Mouse (Mus musculus) lung, postnatal 0 days (tissue): ENCODE results near the gene B4galnt1. TPM values are rescaled to one million over a fixed set of nuclear protein-coding genes. Genes with fewer than 3 reads are reported as not detected.

Source experiments
- ATAC-seq: fragments of 200-750 bp; cut with Nextera tagmentation; 2 replicates; pipeline ENCODE4 v1.8.0; 2017; ENCODE audit warnings: moderate library complexity
- DNase-seq: peaks from one replicate; pipeline ENCODE4 v3.0.0-alpha.2; 2016; ENCODE audit warnings: low spot score
- H3K27ac ChIP-seq: fragments of 300-500 bp; sonication (generic); 2 replicates; pipeline ENCODE4 v1.5.1; 2014; ENCODE audit warnings: antibody characterized with exemption, mild to moderate bottlenecking, low read length, mixed read lengths
- H3K27me3 ChIP-seq: fragments of 300-500 bp; sonication (generic); replicated peaks from 2 replicates; pipeline ENCODE4 v1.6.1; 2014; ENCODE audit warnings: low read length, mixed read lengths; ENCODE audit not compliant: insufficient read depth
- H3K36me3 ChIP-seq: fragments of 300-500 bp; sonication (generic); 2 replicates; pipeline ENCODE4 v1.6.1; 2014; ENCODE audit warnings: low read length, mixed read lengths; ENCODE audit not compliant: insufficient read depth
- H3K4me1 ChIP-seq: fragments of 300-500 bp; sonication (generic); 2 replicates; pipeline ENCODE4 v1.6.1; 2014; ENCODE audit warnings: antibody characterized with exemption, low read depth, low read length, mixed read lengths; ENCODE audit not compliant: insufficient read depth
- H3K4me2 ChIP-seq: fragments of 300-500 bp; sonication (generic); replicated peaks from 2 replicates; pipeline ENCODE4 v1.6.1; 2014; ENCODE audit warnings: low read depth, mild to moderate bottlenecking, low read length, moderate library complexity, mixed read lengths
- H3K4me3 ChIP-seq: fragments of 300-500 bp; sonication (generic); 2 replicates; pipeline ENCODE4 v1.5.1; 2014; ENCODE audit warnings: low read depth, low read length
- H3K9ac ChIP-seq: fragments of 300-500 bp; sonication (generic); replicated peaks from 2 replicates; pipeline ENCODE4 v1.6.1; 2014; ENCODE audit warnings: low read depth, mild to moderate bottlenecking
- H3K9me3 ChIP-seq: fragments of 300-500 bp; sonication (generic); 2 replicates; pipeline ENCODE4 v1.6.1; 2016; ENCODE audit warnings: low read length, mixed read lengths
- CTCF ChIP-seq: IDR thresholded peaks from 2 replicates; pipeline ENCODE4 v1.5.1; 2016; ENCODE audit warnings: antibody characterized with exemption, mild to moderate bottlenecking
- EP300 ChIP-seq: IDR thresholded peaks from 2 replicates; pipeline ENCODE4 v1.6.1; 2016; ENCODE audit warnings: antibody characterized with exemption, mild to moderate bottlenecking, control low read depth
- WGBS: fragments of 180-500 bp; shearing (Covaris S2); extraction: QIAGEN DNeasy Blood & Tissue Kit; methylation state at CpG from one replicate; pipeline ENCODE4 v1.1.7; 2014; 5-methylcytosine and 5-hydroxymethylcytosine counted together
- polyA plus RNA-seq: library from polyadenylated mRNA; unstranded; fragments of >200 nt; fragmentation: Nextera tagmentation; extraction: Ambion mirVana; gene quantifications from 2 replicates; pipeline ENCODE4 v1.2.1, GENCODE M21; 2015

The B4galnt1 gene
- polyA plus RNA-seq, 1 experiment from 2014 or later = 9.6 TPM

- H3K27ac ChIP-seq = no peak overlapping the region
- no peak overlapping the region for H3K4me2 ChIP-seq
- H3K4me3 ChIP-seq = no peak overlapping the region
- H3K9me3 ChIP-seq = no peaks in the 10 kb centered on the region
- no peak for DNase-seq
- H3K36me3 ChIP-seq = 0 out of 2 replicates have a peak, but pooled peaks cover 4% of the 10 kb centered on the region
- no peaks in the 10 kb centered on the region for H3K27me3 ChIP-seq
- H3K9ac ChIP-seq = no peak overlapping the region
- 87% methylated on average over 8 of the region's 8 CpGs for WGBS
- TF ChIP-seq CTCF (no peak), EP300 (no peak)
- no peak for ATAC-seq
- peaks cover 6% of the 10 kb centered on the region; the same call in 1 of the 2 replicates for H3K4me1 ChIP-seq
These were observed 48.2 kb downstream of the B4galnt1 start for GRCm38 (mm10) chr10:127213272-127213671.

DNA sequence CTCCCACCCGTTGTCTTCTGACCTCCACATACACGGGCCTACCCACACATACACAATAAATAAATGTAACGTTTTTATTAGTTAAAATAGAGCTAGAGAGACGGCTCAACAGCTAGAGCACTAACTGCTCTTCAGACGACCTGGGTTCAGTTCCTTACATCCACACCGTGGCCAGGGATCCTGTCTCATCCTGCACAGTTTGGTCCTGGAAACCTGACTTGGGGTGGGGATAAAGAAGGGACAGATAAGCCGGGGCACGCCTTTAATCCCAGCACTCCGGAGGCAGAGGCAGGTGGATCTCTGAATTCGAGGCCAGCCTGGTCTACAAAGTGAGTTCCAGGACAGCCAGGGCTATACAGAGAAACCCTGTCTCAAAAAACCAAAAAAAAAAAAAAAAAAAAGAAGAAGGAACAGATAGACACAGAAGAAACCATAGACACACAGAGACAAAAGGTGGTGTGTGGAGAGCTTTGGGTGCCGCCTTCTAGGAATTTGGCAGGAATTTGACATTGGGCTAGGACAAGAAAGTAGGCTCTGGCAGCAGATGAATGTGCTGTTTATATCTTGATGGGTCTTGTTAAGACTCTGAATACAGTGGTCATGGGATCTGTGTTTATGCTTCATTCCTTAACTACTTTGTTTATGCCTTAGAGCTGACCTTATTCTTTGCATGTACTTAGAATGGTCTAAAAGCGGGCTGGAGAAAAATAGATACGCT lies 48.8 kb downstream of the B4galnt1 start:
- Histone ChIP-seq H3K27me3 (no peaks in the 10 kb centered on the region), H3K4me3 (no peak overlapping the region), H3K4me2 (no peak overlapping the region), H3K4me1 (peaks cover 6% of the 10 kb centered on the region; the same call in 1 of the 2 replicates), H3K9ac (no peak overlapping the region), H3K36me3 (no peaks in the 10 kb centered on the region), H3K9me3 (no peaks in the 10 kb centered on the region), H3K27ac (no peak overlapping the region)
- ATAC-seq (no peak), DNase-seq (no peak)
- TF ChIP-seq CTCF = no peak
- no peak for TF ChIP-seq EP300
- WGBS = 73% methylated on average over 12 of the region's 13 CpGs

DNA sequence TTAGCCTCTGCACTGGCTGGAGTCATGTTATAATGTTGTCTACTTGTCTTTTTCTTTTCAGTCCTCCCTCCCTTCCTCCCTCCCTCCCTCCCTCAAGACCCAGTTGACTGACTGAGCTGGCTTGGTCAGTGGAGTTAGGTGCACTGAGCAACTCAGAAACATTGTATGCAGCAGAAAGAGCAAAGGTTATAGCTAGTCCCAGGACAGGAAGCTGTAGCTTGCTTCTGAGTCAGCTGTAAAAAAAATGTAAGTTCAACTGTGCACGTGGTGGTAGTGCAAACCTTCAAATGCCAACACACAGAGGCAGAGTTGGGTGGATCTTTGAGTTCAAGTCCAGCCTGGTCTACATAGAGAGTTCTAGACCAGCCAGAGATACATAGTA lies 49.4 kb downstream of the B4galnt1 start:
- Histone ChIP-seq H3K9ac (no peak overlapping the region), H3K4me2 (no peak overlapping the region), H3K4me3 (no peak overlapping the region), H3K4me1 (peaks cover 6% of the 10 kb centered on the region; the same call in 1 of the 2 replicates), H3K27me3 (no peaks in the 10 kb centered on the region), H3K36me3 (no peaks in the 10 kb centered on the region), H3K9me3 (no peaks in the 10 kb centered on the region), H3K27ac (no peak overlapping the region)
- ATAC-seq = no peak
- TF ChIP-seq CTCF = no peak
- no peak for TF ChIP-seq EP300
- no peak for DNase-seq
- 39% methylated on average over 1 of the region's 1 CpGs for WGBS

GRCm38 (mm10) chr10:127216456-127216855 lies 51.4 kb downstream of the B4galnt1 start:
- H3K9me3 ChIP-seq = no peaks in the 10 kb centered on the region
- no peak overlapping the region for H3K27ac ChIP-seq
- no peak for DNase-seq
- no peak overlapping the region for H3K9ac ChIP-seq
- H3K4me2 ChIP-seq = no peak overlapping the region
- WGBS = 92% methylated on average over 11 of the region's 11 CpGs
- TF ChIP-seq EP300 (no peak), CTCF (no peak)
- H3K27me3 ChIP-seq = no peaks in the 10 kb centered on the region
- H3K4me1 ChIP-seq = no peaks in the 10 kb centered on the region
- no peaks in the 10 kb centered on the region for H3K36me3 ChIP-seq
- ATAC-seq = no peak
- no peak overlapping the region for H3K4me3 ChIP-seq

GRCm38 (mm10) chr10:127217177-127217576 lies 52.2 kb downstream of the B4galnt1 start:
- TF ChIP-seq CTCF (no peak), EP300 (no peak)
- no peak overlapping the region for H3K4me2 ChIP-seq
- H3K36me3 ChIP-seq = no peaks in the 10 kb centered on the region
- no peaks in the 10 kb centered on the region for H3K4me1 ChIP-seq
- no peak overlapping the region for H3K4me3 ChIP-seq
- H3K9me3 ChIP-seq = no peaks in the 10 kb centered on the region
- no peak overlapping the region for H3K27ac ChIP-seq
- no peak for ATAC-seq
- DNase-seq = no peak
- no peak overlapping the region for H3K9ac ChIP-seq
- no peaks in the 10 kb centered on the region for H3K27me3 ChIP-seq

GRCm38 (mm10) chr10:127218339-127218738 lies 53.3 kb downstream of the B4galnt1 start:
- no peak for TF ChIP-seq CTCF
- H3K27me3 ChIP-seq = no peaks in the 10 kb centered on the region
- H3K4me1 ChIP-seq = no peaks in the 10 kb centered on the region
- H3K36me3 ChIP-seq = no peaks in the 10 kb centered on the region
- H3K9me3 ChIP-seq = no peaks in the 10 kb centered on the region
- no peak overlapping the region for H3K4me2 ChIP-seq
- H3K9ac ChIP-seq = no peak overlapping the region
- H3K27ac ChIP-seq = no peak overlapping the region
- WGBS = 78% methylated on average over 2 of the region's 2 CpGs
- no peak overlapping the region for H3K4me3 ChIP-seq
- ATAC-seq = no peak
- DNase-seq = no peak

Other genes with a start within 250 kb of the B4galnt1 start
- 63.9 and 67.9 TPM in 2 replicates for gene Ctdsp2, start 186.5 kb upstream of the B4galnt1 start, polyA plus RNA-seq
- 0.13 and 0.15 TPM in 2 replicates for gene Avil, start 164.5 kb upstream of the B4galnt1 start, polyA plus RNA-seq
- 39.1 and 42.3 TPM in 2 replicates for gene Tsfm, start 134.4 kb upstream of the B4galnt1 start, polyA plus RNA-seq
- 12.9 and 13.6 TPM in 2 replicates for gene Mettl1, start 123.8 kb upstream of the B4galnt1 start, polyA plus RNA-seq
- 0.27 and 0.30 TPM in 2 replicates for gene Eef1akmt3, start 123.7 kb upstream of the B4galnt1 start, polyA plus RNA-seq
- 0.13 TPM in 1 of 2 replicates, not detected in the other for gene Cyp27b1, start 117.0 kb upstream of the B4galnt1 start, polyA plus RNA-seq
- gene March9, start 105.0 kb upstream of the B4galnt1 start, polyA plus RNA-seq = 0.63 and 0.86 TPM in 2 replicates
- 358 and 362 TPM in 2 replicates for gene Cdk4, start 101.7 kb upstream of the B4galnt1 start, polyA plus RNA-seq
- 99.5 and 110 TPM in 2 replicates for gene Tspan31, start 95.0 kb upstream of the B4galnt1 start, polyA plus RNA-seq
- gene Agap2, start 89.9 kb upstream of the B4galnt1 start, polyA plus RNA-seq = 0.04 and 0.32 TPM in 2 replicates
- 112 and 113 TPM in 2 replicates for gene Os9, start 44.1 kb upstream of the B4galnt1 start, polyA plus RNA-seq
- 1.0 and 1.1 TPM in 2 replicates for gene Slc26a10, start 15.4 kb downstream of the B4galnt1 start, polyA plus RNA-seq
- 27.9 and 37.1 TPM in 2 replicates for gene Arhgef25, start 24.9 kb downstream of the B4galnt1 start, polyA plus RNA-seq
- gene Dtx3, start 30.5 kb downstream of the B4galnt1 start, polyA plus RNA-seq = 47.5 and 47.8 TPM in 2 replicates
- 31.0 and 35.1 TPM in 2 replicates for gene Pip4k2c, start 46.4 kb downstream of the B4galnt1 start, polyA plus RNA-seq
- gene Kif5a, start 98.1 kb downstream of the B4galnt1 start, polyA plus RNA-seq = 0.12 and 0.25 TPM in 2 replicates
- gene Dctn2, start 101.1 kb downstream of the B4galnt1 start, polyA plus RNA-seq = 198 and 204 TPM in 2 replicates
- 13.5 and 14.2 TPM in 2 replicates for gene Mbd6, start 123.8 kb downstream of the B4galnt1 start, polyA plus RNA-seq
- 61.1 and 63.1 TPM in 2 replicates for gene Mars, start 146.6 kb downstream of the B4galnt1 start, polyA plus RNA-seq
- 8.5 TPM in 2 replicates for gene Arhgap9, start 156.7 kb downstream of the B4galnt1 start, polyA plus RNA-seq
- 4.2 and 5.2 TPM in 2 replicates for gene Gli1, start 176.7 kb downstream of the B4galnt1 start, polyA plus RNA-seq
- not detected in 2 replicates for gene Inhbe, start 189.2 kb downstream of the B4galnt1 start, polyA plus RNA-seq
- not detected in 2 replicates for gene Inhbc, start 205.2 kb downstream of the B4galnt1 start, polyA plus RNA-seq
- gene R3hdm2, start 215.1 kb downstream of the B4galnt1 start, polyA plus RNA-seq = 21.1 and 23.9 TPM in 2 replicates